Mouse (Mus musculus): ENCODE results near the gene Atp5s. TPM values are rescaled to one million over a fixed set of nuclear protein-coding genes. Genes with fewer than 3 reads are reported as not detected.

Atp5s gene
- polyA plus RNA-seq, 1 experiment from 2014 or later, result 24.1 TPM

GRCm38 (mm10) chr12:69789766-69790529 is 65.2 kb downstream of the Atp5s start:
- H3K4me1 ChIP-seq, result peaks cover 20% of the 10 kb centered on the region
- no peaks in the 10 kb centered on the region for H3K9me3 ChIP-seq
- H3K36me3 ChIP-seq (replicated peaks), result no peaks in the 10 kb centered on the region
- H3K4me2 ChIP-seq, result peak overlapping the region; percentile 98
- peak overlapping the region; percentile 54 for H3K4me3 ChIP-seq (replicated peaks)
- H3K27me3 ChIP-seq, result peaks cover 33% of the 10 kb centered on the region
- H3K9ac ChIP-seq, result peak overlapping the region; percentile 61
- 0 out of 2 replicates have a peak, but pooled peaks have one; percentile 5 for ATAC-seq (ENCODE audit: low FRiP score)
- WGBS, result 29% methylated on average over 27 of the region's 27 CpGs
- no peak overlapping the region for H3K27ac ChIP-seq

GRCm38 (mm10) chr12:69790530-69791505 is 66.1 kb downstream of the Atp5s start, which contains the start of gene Cdkl1:
Cdkl1 (minus strand) TSS chr12:69791267.
- peaks cover 33% of the 10 kb centered on the region for H3K27me3 ChIP-seq
- H3K27ac ChIP-seq, result no peak within 1 kb of the TSS
- WGBS, result 2% methylated on average over 45 of the region's 45 CpGs

More at GRCm38 (mm10) chr12:69790530-69791505, 66.1 kb downstream of the Atp5s start, which contains the start of gene Cdkl1:
- H3K4me3 ChIP-seq (replicated peaks), result peak within 1 kb of the TSS; percentile 54
- H3K9me3 ChIP-seq, result no peaks in the 10 kb centered on the region
- peak; percentile 92 for ATAC-seq (ENCODE audit: low FRiP score)
- H3K36me3 ChIP-seq (replicated peaks), result no peaks in the 10 kb centered on the region
- peak within 1 kb of the TSS; percentile 98 for H3K4me2 ChIP-seq
- peaks cover 20% of the 10 kb centered on the region for H3K4me1 ChIP-seq
- H3K9ac ChIP-seq, result peak within 1 kb of the TSS; percentile 61

MicroRNAs within 50 kb of the gene (microRNA counts, 519-probe panel; counts per million panel counts)
- microRNA mmu-miR-681, result not detected

Small RNA genes lying within 50 kb of the gene (microRNA-seq; reads per million reads assigned to microRNA genes)
- not detected for gene Mir681

Other genes starting within 250 kb of the Atp5s start
- 24.1 and 29.1 TPM in 2 replicates for gene Vcpkmt, start 141.9 kb upstream of the Atp5s start, polyA plus RNA-seq (2016; fragmentation: Nextera tagmentation; extraction: Ambion mirVana)
- gene Sos2, start 43.1 kb upstream of the Atp5s start, polyA plus RNA-seq (2016; fragmentation: Nextera tagmentation; extraction: Ambion mirVana), result 8.9 and 11.0 TPM in 2 replicates
- gene L2hgdh, start 77 bp upstream of the Atp5s start, polyA plus RNA-seq (2016; fragmentation: Nextera tagmentation; extraction: Ambion mirVana), result 15.7 and 16.2 TPM in 2 replicates
- 0.47 and 0.93 TPM in 2 replicates for gene Cdkl1, start 66.3 kb downstream of the Atp5s start, polyA plus RNA-seq (2016; fragmentation: Nextera tagmentation; extraction: Ambion mirVana)
- 53.8 and 63.2 TPM in 2 replicates for gene Atl1, start 167.7 kb downstream of the Atp5s start, polyA plus RNA-seq (2016; fragmentation: Nextera tagmentation; extraction: Ambion mirVana)
- 36.7 and 36.8 TPM in 2 replicates for gene Map4k5, start 168.2 kb downstream of the Atp5s start, polyA plus RNA-seq (2016; fragmentation: Nextera tagmentation; extraction: Ambion mirVana)

All from forebrain, embryonic 12.5 days (tissue).